Mouse (Mus musculus) embryo, embryonic 11 days (tissue): Measurements from ENCODE around the gene Tlx1.

Experiments
- DNase-seq: peaks from one replicate; pipeline ENCODE4 v3.0.0-alpha.2; 2015

Tlx1 gene

GRCm38 (mm10) chr19:45150490-45151181 is at the start of gene Tlx1:
Gene Tlx1 (plus strand): TSS chr19:45150680.
- peak; percentile 82 for DNase-seq

- no peak for DNase-seq
Observed at GRCm38 (mm10) chr19:45105591-45105990, 44.9 kb upstream of the Tlx1 start.

- DNase-seq: no peak
Observed at GRCm38 (mm10) chr19:45106689-45107088, 43.8 kb upstream of the Tlx1 start.

DNA sequence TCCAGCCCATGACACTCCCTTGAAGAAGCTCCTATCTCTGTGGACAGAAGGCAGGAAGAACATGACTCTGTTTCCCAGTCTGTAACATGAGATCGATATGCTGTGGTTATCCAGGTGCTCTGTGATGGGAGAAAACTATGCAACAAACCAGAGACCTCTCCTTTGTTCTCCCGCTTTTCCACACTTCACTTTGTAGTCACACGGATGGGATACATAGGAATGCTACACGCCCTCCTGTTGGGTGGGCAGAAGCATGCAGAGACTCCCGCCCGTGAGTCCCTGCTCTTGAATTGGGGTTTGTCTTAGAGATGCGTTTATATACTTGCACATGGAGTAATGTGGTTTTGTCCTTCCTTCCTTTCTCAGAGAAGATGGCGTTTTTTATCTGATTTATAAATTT is 39.8 kb upstream of the Tlx1 start:
- no peak for DNase-seq

- no peak for DNase-seq
Observed at GRCm38 (mm10) chr19:45112444-45112843, 38.0 kb upstream of the Tlx1 start.

DNA sequence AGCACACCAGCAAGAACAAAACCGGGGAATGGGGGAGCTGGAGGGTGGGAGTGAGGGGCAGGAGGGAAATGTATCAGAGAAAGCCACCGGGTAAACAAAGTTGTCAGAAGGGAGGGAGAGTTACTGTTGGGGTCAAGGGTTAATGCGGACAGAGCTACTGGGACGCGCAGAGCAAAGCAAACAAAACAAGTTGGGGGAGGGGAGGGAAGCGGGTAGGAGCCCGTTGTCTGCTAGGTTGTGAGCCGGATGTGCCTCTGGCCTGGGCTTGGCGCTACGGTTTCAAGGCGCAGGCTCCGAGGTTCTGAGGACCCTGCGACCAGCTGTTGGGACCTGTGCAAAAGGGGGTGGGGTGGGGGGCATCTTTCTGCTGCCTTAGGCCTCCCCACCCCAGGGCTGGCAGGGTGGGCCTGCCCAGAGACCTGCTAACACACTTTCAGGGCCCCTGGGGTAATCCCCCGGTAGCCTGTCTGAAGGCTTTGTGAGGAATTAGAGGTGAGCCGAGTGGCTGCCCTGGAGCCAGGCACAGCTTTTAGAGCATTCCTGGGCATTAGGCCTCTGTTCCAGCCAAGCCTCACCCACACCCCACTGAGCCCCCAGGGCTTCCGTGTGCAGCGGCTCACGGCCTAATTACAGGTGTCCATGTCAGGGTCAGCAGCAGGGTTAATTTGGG is 36.6 kb upstream of the Tlx1 start:
- DNase-seq: peak; percentile 87

- DNase-seq: no peak
Observed at GRCm38 (mm10) chr19:45114772-45115171, 35.7 kb upstream of the Tlx1 start.

GRCm38 (mm10) chr19:45116798-45117197 is 33.7 kb upstream of the Tlx1 start:
- peak; percentile 48 for DNase-seq

GRCm38 (mm10) chr19:45131966-45132628 is 18.4 kb upstream of the Tlx1 start:
- DNase-seq: peak; percentile 50

DNA sequence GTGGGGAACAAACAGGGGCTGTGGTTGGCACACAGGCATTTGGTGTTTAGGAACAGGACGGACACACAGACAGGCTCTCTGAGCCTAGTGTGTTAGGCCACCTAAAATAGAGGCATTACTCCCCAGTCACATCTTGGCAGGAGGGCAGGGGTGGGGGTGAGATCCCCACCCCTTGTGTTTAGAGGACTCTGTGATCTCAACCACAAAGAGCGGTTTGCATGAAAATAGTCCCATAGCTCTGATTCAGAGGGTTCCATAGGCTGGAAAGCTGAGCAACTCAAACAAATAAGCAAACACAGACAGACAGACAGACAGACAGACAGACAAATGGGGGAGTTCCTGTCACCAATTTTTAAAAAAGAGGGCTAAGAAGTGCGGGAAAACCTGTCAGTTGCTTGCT is 7.9 kb upstream of the Tlx1 start:
- no peak for DNase-seq

- DNase-seq: peak; percentile 70
Observed at GRCm38 (mm10) chr19:45143214-45143895, 7.1 kb upstream of the Tlx1 start.

DNA sequence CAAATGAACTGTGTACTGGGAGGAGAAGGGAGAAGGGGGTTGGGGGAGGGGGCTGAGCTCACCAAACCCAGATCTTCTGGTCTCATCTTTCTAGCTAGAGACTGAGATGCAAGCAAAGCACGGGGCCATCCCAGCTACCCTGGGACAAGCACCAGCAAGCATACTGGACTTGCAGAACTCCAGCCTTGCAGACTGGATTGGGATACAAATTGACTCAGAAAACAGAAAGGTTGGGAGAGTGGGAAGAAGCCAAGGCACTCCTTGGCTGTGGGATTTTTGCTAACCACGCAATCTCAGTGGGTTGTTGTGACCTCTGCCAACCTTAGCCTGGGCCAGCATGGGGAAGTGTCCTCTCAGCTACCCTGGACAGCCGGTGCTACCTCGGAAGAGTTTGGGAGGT is 3.4 kb upstream of the Tlx1 start:
- no peak for DNase-seq

DNA sequence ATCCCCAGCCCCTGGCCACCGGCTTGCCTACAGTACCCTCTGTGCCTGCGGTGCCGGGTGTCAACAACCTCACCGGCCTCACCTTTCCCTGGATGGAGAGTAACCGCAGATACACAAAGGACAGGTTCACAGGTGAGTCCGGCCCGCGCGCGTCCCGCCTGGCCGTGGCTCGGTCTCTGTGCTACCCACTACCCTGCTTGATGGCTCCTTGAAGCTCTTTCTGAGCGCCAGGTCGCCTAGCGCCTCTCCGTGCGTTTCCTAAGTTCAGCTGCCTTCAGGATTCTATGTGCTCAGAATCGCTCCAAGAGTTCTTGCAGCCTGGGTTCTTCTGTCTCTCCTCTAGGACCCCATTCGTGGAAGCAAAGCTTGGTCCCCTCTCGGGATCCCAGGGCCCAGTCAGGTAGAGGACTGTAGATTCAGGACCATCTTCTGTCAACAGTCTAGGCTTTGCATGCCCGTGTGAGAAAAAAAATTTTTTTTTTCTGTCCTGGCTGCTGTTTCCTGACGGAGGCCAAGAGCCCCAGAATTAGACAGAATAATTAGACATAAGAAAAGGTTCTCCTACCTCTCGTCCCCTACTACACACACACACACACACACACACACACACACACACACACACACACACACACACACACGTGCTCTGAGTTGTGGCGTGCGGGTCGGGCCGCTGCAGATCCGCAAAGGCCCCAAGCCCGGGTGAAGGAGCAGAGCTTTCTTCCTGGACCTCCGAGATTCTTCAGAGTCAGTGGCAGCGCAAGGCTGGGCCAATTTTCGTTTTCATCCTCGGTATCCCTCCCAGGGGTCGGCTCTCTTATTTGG is 1.1 kb downstream of the Tlx1 start:
- DNase-seq: peak; percentile 24

GRCm38 (mm10) chr19:45152183-45152650 is 1.7 kb downstream of the Tlx1 start:
- DNase-seq: no peak

DNA sequence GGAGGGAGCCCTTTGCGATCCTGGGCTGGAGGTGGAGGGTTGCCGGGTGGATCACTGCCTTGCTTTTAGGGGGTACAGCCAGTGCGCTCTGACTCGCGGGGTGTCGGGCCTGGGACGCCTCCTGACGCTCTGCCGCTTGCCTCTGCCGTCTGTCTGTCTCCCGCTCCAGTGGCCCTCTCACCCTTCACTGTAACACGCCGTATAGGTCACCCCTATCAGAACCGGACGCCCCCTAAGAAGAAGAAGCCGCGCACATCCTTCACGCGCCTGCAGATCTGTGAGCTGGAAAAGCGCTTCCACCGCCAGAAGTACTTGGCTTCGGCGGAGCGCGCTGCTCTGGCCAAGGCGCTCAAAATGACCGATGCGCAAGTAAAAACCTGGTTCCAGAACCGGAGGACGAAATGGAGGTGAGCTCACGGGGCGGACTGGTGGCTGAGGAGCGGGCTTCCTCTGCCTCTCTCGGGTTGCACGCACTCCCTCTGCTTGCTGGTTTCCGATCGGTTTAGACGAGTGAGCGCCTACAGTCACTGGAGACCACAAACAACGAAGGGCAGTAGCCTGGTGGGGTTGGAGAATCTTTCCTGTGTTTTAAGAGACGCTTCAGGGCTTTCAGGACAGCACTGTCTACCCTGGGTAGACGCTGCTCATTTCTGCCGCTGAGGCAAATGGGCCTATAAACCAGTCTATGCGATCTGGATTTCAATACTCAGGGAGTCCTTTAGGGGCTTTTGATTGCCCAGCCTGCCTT is 3.0 kb downstream of the Tlx1 start:
- DNase-seq: peak; percentile 62

DNA sequence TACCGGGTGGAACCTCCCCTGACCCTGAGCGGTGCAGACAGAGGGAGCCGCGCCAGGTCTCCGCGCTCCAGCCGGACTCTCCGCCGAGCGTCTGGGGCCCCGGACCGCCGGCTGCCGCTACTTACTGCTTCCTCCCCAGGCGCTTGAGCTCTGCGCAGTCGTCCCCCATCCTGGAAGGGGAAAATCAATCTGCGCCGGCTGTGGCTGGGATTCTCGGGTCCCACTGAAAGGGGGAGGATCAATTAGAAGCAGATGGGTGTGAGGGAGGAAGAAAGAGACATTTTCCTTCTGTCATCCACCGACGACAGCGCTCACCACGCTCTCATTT is 3.5 kb downstream of the Tlx1 start:
- DNase-seq: no peak

- DNase-seq: peak; percentile 32
Observed at GRCm38 (mm10) chr19:45154521-45154920, 4.0 kb downstream of the Tlx1 start.

DNA sequence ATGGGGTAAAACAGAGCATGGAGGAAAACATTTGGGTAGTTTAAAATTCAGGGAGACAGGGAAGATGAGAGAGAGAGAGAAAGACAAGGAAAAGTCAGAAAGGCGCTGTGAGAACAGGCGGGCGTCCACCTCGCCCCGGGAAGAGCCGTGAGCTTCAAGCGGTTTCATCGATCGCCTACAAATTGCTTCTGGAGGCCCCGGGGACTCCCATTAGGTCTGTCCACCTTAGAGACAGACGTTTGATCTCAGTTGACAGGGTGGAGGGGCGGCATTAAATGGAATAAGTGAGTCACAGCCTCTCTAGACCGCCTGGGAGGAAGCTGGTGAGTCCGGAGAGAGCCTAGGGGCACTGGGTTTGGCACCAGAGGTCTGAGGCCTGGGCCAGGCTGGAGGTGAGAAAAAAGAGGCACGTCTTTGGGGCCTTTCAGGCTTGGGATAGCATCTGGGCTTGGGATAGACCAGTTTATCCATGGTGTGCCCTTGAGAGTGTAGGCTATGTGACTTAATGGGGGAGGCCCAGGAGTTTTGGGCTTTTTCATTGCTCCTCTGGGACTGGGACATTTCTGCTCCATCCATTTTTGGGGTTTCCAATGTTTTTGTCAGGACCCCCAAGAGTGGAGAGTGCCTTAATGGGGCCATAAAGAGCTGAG is 4.8 kb downstream of the Tlx1 start:
- DNase-seq: peak; percentile 44

- DNase-seq: peak; percentile 45
Observed at GRCm38 (mm10) chr19:45155791-45156186, 5.3 kb downstream of the Tlx1 start.

DNA sequence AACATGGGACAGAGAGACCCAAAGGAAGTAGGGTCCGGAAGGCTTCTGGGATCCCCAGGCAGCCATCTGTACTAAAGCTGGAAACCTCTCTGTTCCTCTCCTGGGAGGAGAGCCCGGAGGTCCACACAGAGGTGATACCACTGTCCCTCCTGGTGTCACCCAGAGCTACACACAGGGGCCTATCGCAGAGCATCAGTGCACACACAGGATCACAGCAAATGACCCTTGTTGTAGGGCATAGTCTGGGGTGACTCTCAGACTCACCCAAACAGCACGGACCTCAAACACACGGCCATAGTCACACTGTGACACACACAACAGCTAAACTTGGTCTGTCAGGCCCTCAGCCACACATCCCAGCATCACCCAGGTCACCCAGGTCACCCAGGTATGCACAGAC is 5.9 kb downstream of the Tlx1 start:
- no peak for DNase-seq

GRCm38 (mm10) chr19:45158201-45158600 is 7.7 kb downstream of the Tlx1 start:
- DNase-seq: no peak
